Mouse (Mus musculus) right cerebral cortex, postnatal 14 days (tissue): ENCODE measurements around the gene Agxt.
A peak's percentile ranks its signal among the peaks of the same experiment; 100 is the strongest.

Source experiments
- DNase-seq: peaks from one replicate; pipeline ENCODE4 v3.0.0; 2022

The Agxt gene

DNA sequence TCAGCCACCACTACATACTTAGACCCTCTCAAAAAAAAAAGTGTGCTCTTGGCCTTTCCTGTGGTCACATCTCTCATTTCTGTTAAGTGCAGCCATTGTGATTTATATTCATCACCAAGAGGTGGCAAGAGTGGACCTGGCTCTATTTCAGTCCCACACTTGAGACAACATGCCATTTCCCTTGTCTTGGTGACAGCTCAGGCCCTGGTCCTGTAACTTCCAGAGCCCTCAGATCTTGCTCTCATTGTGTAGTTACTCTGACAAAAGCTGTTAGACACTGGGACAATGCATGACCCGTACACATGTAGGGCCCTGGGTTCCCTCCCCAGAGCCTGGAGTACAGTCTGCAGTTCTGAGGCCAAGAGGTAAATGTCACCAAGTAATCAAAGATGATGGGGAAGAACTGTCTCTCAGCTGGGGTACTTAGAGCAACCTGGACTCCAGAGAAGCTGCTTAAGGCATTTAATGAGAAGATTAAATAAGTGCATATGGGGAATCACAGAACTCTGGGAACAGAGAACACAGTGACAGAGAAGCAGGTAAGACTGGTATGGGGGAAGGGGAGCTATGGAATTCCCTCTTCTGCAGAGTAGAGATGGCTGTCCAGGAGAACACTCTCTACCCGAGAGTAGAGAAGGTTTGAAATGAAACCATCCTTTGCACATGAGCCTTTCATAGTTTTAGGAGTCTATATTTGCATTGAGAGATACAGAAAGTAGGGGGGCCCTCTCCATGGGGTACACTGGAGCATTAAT is 16.0 kb downstream of the Agxt start:
- DNase-seq: no peak

DNA sequence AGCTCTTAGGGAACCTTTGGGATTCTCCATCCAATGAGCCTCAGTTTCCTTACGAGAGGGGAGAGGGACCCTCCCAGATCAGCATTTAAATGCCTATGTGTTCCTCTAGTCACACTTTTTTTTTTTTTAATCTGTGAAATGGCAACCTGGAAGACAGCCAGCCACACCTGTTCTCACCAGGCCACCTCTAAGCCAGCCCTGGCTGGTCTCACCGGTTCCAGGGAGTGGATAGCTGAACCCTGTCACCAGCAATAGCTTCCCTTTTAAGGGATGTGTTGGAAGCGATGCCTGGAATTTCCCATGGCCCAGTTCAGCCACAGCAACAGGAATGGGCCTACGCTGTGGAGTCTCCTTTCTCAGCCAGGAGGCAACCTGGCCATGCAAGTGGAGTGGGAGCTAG is 22.5 kb downstream of the Agxt start:
- DNase-seq: no peak

DNA sequence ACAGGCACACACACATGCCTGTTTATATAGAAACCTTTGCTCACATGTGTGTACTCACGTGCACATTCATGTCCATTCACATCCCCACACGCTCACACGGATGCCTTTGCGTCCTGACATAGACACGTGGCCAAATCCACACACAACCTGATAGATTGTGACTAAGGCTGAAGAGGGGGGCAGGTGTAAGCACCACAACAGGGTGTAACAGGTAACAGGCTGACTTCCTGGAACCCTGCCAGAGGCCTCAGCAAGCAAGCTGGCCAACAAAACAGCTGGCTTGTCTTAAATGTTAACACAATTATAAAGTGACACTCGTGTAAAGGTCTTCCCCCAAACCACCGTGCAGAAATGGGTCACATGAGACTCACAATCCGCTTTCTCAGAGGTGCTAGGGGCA is 23.9 kb downstream of the Agxt start:
- no peak for DNase-seq

DNA sequence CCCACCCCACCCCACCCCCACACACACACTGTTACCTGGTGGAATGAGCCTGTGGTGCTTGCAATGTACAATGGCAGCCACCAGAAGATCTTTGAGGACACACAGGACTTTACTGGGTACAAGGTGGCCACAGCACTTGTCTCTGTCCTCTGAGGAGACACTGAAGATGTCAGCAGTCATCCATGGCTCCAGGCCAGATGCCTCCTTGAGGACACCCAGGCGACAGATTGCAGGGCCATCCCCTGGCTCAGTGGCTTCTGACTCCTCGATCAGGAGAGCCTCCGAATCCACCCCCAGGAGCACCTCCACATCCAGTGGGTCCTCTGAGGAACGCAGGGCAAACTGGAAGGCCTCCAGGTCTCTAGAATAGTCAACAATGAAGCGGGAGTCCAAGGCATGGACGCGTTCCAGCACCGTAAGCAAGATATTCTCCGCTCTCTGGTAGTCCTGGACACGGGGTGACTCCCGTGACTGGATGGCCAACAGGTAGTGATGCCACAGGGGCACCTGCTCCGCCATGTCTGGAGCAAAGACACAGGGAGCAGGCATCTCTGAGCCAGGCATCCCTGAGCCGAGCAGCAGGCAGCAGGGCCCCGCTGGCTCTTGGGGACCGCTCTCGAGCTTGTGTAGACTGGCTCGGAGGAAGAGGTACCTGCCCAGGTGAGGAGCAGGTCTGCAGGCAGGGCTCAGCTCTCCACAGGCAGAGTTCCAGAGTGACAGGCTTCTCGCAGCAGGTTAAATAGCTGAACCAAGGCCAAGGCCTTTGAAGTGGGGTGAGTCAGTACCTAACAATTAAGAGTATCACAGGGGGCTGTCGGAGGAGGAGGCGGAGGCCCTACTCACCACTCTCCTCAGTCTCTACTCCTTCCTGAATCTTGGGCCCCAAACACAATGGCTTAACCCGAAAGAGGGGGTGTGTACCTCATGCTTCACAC is 24.8 kb downstream of the Agxt start:
- no peak for DNase-seq

DNA sequence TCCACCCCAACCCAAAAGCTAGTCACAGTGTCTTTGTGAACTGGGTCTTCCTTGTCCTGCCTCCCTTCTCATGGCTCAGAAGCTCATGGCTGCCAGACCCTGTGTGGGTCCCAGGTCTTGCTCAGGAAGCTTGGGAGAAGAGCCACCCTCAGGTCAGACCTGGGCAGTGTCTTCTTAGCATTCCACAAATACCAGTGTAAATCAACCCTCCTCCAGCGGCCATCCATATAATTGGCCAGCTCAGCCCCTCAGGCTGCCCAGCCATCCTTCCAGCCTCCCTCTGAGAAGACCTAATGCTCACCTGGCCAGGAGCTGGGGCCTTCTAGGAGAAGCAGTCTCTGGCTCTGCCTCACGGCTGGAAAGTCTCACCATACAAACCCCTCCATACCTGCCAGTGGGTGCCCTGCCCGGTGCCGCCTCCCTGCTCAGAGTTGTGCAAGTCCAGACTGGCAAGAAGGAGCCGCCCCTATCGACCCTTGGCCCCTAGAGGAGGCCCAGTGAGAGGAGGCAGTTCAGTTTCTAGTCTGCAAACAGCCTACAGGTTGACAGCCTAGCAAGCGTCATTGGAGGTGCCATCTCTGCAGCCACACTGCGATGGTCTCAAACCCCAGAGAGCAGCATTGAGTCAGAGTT is 25.6 kb downstream of the Agxt start, which contains the start of gene 2310007B03Rik:
Gene 2310007B03Rik (minus strand): TSS at position 448 of the 633 bp plus-strand sequence.
- no peak for DNase-seq

DNA sequence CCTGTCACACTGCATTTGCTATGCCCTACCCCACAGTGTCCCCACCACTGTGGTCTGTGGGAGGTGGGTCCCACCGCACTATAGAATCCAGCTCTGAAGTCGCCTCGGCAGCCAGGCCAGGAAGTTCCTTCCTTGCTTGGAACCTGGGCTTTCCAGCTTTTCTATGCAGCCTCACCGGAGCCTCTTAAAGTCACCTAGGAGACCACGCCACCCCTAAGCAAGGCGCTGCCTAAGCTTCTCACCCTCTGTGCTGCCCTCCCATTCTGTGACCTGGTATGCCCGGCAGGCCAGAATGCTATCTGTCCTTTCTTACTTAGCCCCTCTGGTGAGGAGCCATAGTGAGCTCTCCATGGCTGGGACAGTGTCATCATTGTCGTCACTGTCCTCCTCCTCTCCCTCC is 26.3 kb downstream of the Agxt start:
- DNase-seq: no peak

DNA sequence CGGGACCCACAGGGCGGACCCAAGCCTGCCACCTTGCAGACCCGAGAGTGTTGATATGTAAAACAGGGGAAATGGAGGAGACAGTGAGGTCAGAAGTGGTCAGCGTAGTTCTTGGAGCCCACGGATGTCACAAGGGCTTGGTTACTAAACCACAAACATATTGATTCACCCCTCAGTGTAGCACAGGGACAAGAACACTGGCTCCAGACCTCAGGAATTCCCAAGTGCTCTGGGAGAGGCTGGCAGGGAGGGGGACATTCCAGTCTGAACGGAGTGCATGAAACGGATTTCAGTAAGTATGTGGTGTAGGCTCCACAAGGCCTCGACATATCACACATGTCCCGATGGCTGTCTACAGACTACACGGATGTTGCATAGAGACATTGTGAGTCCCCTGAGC is 26.9 kb downstream of the Agxt start:
- DNase-seq: no peak

DNA sequence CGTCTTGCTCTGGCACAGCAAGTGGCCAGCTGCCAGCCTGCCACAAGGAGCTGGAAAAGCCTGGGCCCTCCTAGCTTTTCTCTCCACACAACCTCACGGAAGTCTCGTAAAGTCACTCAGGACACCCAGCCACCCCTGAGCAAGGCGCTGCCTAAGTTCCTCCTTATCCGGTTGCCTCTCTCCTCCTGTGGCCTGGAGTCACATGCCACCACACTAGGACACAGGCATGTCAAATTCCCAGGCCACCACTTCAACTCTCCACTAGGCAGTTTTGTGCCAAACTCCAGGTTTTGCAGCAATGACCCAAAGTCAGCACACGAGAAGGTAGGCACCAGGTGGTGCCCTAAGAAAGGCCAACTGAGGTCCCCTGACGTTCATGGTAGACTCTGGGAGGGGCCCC is 27.5 kb downstream of the Agxt start:
- no peak for DNase-seq

DNA sequence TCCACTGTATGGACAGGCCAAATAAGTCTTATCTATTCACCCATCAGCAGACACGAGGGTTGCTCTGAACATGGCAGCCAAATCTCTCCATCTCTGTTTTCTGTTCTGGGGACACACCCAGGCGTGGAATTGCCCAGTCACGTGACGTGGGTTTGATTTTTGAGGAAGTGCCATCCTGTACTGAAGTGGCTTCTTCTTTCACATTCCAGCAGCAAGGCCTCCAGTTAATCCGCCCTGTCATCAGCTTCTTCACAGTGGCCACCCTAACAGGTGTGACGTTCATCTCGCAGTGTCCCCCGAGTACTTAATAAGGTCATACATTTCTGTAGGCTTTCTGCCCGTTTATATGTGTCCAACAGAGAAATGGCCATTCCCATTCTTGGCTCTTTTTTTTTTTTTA is 30.4 kb downstream of the Agxt start:
- DNase-seq: no peak

DNA sequence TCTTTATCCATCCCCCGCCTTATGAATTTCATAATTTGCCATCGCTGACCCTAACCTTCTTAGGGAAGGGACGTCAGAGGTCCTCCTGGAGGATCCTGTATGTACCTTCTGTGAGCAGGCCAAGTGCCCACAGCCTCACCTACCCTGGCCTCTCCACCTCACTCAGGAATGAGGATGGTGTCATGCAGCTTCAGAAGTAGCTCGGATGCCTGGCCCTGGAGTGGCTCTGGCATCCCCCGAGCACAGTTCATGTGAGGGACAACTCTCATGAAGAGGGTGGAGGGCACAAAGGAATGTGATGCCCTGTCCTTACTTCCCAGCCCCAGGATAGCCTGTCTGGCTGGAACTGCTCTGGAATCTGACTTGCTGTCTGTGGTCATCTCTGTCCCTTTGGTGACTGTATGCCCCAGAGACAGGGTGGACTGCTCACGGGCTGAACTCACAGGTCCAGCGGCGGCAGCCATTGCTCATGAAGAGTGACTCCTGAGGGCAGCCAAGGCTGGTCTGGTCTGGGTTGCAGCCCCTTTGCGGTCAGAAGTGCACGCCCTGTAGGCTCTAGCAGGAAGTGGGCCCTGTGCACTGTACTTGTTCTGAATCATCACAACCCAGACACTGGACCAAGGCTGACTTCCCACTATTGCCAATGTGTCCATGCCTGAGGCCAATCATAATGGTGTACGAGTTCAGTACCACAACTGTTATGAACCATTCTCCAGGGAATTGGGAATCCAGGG is 31.5 kb downstream of the Agxt start:
- DNase-seq: no peak

DNA sequence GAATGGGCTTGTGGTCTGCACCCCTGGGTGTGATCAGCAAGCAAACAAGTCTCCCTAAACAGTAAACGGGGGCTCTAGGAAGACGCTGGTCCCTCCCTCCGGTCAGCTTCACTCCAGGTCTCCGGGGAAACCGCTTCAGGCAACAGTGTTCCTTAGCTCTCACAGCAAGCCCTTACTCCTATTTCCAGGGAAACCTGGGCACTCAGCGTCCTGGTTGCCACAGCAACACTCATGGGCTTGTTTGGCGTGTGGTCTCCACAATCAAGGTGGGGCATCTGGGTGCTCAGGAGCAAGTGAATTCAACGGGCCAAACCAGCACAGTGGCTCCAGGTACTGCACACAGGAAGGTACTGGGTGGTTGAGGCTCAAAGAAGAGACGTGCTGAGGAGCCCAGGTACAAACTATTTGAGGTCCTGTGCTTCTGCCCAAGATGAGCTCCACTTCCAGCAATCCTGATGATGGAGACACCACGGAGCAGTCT is 33.3 kb downstream of the Agxt start, which contains the start of gene Crocc2:
Gene Crocc2 (plus strand): TSS at position 431 of the 481 bp plus-strand sequence.
- DNase-seq: no peak

DNA sequence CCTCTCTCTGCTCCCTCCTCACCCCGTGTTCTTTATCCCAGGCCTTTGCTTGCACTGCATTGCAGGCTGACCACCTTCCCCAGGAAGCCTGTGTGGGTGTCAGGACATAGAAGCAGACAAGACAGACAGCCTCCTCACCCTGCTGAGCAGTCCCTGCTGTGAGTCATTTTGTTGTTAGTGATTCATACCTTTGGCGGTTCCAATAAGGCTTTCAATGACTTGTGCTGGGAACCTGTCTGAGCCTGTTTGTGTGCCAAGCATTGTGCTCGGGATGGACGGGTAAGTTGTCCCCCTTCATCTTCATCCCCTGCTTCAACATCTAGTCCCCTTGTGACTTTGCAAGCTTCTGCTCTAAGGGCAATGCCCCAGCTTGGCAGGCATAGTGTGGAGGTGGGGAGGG is 38.6 kb downstream of the Agxt start:
- DNase-seq: no peak

DNA sequence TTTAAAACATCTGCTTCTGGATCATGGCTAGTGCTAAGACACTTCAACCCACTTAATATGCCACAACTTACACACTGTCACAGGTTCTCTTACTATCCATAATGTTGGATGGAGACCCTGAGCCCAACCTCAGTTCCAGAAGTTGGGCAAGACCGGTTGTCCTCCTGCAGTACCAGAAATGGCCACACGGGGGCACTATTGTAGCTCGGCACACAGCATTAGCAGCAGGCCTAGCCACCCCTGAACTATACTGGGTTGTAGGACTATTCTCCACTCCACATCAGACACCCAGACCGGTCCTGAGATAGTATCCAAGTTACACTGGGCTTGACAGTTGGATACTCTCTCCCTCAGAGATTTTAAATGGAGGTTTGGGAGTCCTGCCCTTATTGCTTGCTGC is 39.4 kb downstream of the Agxt start:
- peak; percentile 79 for DNase-seq

DNA sequence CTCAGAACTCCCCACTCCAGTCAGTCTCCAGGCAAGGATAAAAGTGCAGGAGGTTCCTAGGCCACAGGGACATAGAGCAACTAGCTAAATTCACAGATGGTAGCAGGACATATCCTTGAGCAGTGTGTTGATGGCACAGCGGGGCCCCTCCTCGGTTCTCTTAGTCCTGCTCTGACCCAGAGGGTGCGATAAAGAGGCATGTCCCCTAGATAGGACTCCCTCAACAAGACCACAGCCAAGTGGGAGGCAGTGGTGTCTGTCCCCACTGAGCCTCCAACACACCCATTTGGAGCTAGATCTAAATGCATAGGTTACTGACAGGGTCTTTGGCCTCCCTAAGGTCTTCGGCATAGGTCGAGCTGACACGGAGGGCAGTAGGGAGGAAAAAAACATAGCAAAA is 40.8 kb downstream of the Agxt start:
- no peak for DNase-seq

DNA sequence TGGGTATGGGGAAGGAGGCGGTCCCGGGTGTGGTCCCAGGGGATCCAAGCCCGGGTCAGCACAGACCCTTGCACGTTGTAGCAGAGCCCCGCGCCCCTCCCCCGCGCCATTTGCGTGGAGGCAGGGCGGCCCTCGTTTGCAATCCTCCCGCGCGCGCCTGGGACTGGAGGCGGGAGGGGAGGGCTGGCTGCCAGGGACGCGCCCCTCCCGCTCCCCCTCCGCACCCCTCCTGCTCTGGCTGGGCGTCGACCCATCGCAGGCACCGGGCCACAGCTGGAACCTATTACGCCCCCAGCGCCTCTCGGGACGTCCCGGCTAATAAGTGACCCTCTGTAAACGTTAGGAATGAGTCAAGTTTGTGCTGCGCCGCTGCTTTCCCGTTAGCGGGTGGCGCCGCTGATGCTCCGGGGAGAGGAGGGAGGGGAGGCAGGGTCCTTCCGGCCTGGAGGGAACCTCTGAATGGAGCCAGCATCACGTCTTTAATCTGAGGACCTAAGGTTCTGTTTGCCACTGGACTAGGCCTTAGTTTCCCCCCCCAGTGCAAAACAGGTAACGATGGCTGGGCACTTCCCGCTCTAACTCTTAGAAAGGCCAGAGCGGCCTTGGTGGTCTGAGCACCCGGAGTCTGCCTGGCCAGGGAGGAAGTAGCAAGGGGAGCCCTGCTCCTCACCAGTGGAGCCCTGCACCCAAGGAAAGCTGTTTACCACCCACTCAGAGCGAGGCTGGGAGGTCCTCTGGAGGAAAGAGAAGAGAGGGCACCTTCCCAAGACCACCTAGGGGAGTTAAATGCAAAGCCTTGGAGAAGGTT is 41.7 kb downstream of the Agxt start:
- DNase-seq: peak; percentile 65

DNA sequence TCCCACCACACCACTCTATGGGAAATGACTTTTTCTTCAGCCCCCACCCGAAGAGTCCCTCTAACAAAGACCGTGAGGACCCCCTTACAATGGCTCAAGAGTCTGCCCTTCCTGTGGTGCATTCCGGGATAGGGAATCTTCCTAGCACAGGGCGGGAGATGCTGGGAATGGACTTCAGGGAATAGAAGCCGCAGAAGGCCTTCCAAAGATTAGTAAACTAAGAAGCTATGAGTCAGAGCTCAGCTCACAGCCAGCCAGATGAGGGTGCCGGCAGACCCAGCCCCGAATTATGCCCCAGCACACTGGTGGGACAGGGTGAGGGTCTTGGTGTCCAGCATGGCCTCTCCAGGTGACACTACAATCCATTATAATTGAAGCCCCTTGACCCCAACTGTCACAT is 47.2 kb downstream of the Agxt start:
- no peak for DNase-seq

DNA sequence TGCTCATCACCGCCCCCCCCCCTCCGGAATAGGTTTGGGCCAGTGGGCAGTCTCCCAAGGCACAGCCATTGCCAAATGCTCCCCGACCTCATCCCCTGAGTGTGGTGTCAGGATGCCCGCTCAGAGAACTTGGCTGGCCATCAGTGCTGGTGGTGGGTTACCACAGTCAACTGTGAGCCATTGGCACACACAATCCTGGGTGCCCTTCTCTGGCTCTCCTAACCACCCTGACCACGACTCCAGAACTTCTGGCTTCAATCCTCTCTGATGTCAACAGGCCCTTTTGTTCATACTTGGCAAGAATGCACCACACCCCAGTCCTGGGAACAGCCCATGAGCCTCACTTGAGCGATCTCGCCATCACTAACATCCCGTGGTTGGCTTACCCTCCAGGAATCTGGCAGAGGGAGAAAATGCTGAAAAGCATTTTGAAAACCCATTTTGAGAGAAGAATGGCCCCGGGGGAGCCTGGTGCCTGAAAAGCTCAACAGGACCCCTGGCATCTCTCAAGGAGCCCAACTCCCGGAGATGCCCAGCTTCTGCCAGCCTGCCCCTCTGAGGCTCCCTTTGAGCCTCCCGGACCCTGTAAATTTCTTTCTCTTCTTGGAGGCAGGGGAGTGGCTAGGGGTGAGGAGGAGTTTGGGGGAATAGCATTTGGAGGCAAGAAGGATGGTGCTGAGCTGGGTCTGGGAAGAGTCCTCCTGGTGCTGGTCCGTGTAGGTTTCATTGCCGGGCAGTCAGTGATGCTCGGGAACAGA is 49.2 kb downstream of the Agxt start:
- DNase-seq: no peak

DNA sequence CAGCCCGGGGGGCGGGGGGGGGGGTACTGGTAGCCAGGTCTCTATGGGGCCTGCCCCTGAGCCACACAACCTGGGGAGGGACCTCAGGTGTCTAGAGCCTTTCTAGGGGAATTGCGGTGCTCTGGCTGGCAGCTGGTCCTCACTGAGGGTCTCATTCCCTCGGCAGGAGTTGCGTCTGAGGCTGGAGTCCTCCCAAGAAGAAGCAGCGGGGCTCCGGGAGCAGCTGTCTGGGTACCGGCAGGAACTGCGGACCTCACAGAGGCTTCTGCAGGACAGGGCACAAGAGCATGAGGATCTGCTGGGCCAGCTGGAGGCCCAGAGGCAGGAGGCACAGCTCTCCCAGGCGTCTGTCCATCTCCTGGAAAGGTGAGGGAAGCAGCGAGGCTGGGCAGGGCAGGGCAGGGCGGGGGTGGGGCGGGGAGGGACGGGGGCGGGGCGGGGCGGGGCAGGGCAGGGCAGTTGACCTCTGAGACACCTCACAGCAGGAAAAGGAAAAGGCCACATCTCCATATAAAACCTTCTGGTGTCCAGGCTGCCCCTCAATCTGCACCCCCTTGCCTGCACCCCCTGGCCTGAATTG is 55.8 kb downstream of the Agxt start:
- DNase-seq: no peak

DNA sequence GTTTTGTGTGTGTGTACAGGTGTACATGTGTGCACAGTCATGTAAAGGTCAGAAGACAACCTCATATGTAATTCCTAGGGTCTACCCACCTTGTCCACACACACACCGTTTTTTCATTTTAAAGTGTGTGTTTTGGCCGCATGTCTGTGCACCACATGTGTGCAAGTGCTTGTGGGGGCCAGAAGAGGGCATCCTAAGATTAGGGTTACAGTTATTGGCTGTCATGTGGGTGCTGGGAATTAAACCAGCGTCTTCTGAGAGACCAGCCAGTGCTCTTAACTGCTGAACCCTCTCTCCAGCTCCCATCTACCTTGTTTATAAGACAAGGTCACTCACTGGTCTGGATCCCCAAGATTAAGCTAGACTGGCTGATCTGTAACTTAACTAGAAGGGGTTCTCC is 59.9 kb downstream of the Agxt start:
- DNase-seq: no peak
